Mouse (Mus musculus) MEL (cell line): ENCODE measurements around the gene 9130023H24Rik. TPM values are rescaled to one million over a fixed set of nuclear protein-coding genes. Genes with fewer than 3 reads are reported as not detected.

ENCODE experiments used
- DNase-seq: peaks from one replicate; pipeline ENCODE4 v3.0.0; 2011; ENCODE audit warnings: low read depth, low spot score
- H3K27ac ChIP-seq: 2 replicates; pipeline ENCODE4 v1.5.1; 2012; ENCODE audit warnings: low read depth, mild to moderate bottlenecking, control low read depth, low read length, moderate library complexity; ENCODE audit not compliant: control insufficient read depth
- H3K27me3 ChIP-seq, 2 experiments: fragments of 150-350 bp in 1 of 2; sonication (generic) in 1 of 2; 2 replicates each; pipeline ENCODE4 v1.6.1; 2012; ENCODE audit warnings: low read length in 2 of 2, mild to moderate bottlenecking in 2 of 2, improper control_type of control experiment in 1 of 2, moderate library complexity in 1 of 2; ENCODE audit not compliant: insufficient read depth in 2 of 2, control insufficient read depth in 1 of 2
- H3K36me3 ChIP-seq, 2 experiments: 2 replicates each; pipeline ENCODE4 v1.6.1; 2012 to 2014; ENCODE audit warnings: low read length in 2 of 2, improper control_type of control experiment in 1 of 2, inconsistent platforms in 1 of 2, mild to moderate bottlenecking in 1 of 2; ENCODE audit not compliant: insufficient read depth in 2 of 2, control insufficient read depth in 1 of 2
- H3K4me1 ChIP-seq, 2 experiments: fragments of 150-350 bp in 1 of 2; sonication (generic) in 1 of 2; 2 replicates each; pipeline ENCODE4 v1.6.1; 2012; ENCODE audit warnings: low read length in 2 of 2, improper control_type of control experiment in 1 of 2, mild to moderate bottlenecking in 1 of 2; ENCODE audit not compliant: insufficient read depth in 2 of 2, control insufficient read depth in 1 of 2
- H3K4me3 ChIP-seq, 2 experiments: fragments of 150-350 bp in 1 of 2; sonication (generic) in 1 of 2; 2 replicates each; pipeline ENCODE4 v1.5.1; 2012; ENCODE audit warnings: low read depth in 2 of 2, low read length in 2 of 2, mild to moderate bottlenecking in 2 of 2, moderate library complexity in 2 of 2, control low read depth in 1 of 2, improper control_type of control experiment in 1 of 2; ENCODE audit not compliant: control insufficient read depth in 1 of 2, insufficient read depth in 1 of 2
- H3K79me2 ChIP-seq: 2 replicates; pipeline ENCODE4 v1.6.1; 2012; ENCODE audit warnings: mild to moderate bottlenecking, low read length, moderate library complexity; ENCODE audit not compliant: control insufficient read depth, poor library complexity, insufficient read depth
- H3K9ac ChIP-seq: 2 replicates; pipeline ENCODE4 v1.6.1; 2012; ENCODE audit warnings: low read depth, mild to moderate bottlenecking, control low read depth, low read length, moderate library complexity; ENCODE audit not compliant: control insufficient read depth, poor library complexity, severe bottlenecking
- H3K9me3 ChIP-seq: fragments of 150-350 bp; sonication (generic); replicated peaks from 2 replicates; pipeline ENCODE4 v1.6.1; 2012; ENCODE audit warnings: mild to moderate bottlenecking, low read length, improper control_type of control experiment, moderate library complexity; ENCODE audit not compliant: insufficient read depth
- BHLHE40 ChIP-seq: IDR thresholded peaks from 2 replicates; pipeline ENCODE4 v1.6.1; 2012; ENCODE audit warnings: low read depth, mild to moderate bottlenecking, inconsistent platforms, low read length, improper control_type of control experiment, borderline replicate concordance
- CHD1 ChIP-seq: IDR thresholded peaks from 2 replicates; pipeline ENCODE4 v1.6.1; 2012; ENCODE audit warnings: low read depth, mild to moderate bottlenecking, inconsistent platforms, low read length, improper control_type of control experiment
- E2F4 ChIP-seq: IDR thresholded peaks from 2 replicates; pipeline ENCODE4 v1.6.1; 2011; ENCODE audit warnings: low read depth, low read length, improper control_type of control experiment, borderline replicate concordance
- ELF1 ChIP-seq: IDR thresholded peaks from 2 replicates; pipeline ENCODE4 v1.6.1; 2014; ENCODE audit warnings: low read depth, mild to moderate bottlenecking, inconsistent platforms, low read length, improper control_type of control experiment, moderate library complexity
- EP300 ChIP-seq, 2 experiments: IDR thresholded peaks; 2 replicates each; pipeline ENCODE4 v1.6.1; 2011; ENCODE audit warnings: improper control_type of control experiment in 2 of 2, low read length in 2 of 2, low read depth in 1 of 2, mild to moderate bottlenecking in 1 of 2
- JUND ChIP-seq: IDR thresholded peaks from 2 replicates; pipeline ENCODE4 v1.6.1; 2011; ENCODE audit warnings: low read depth, mild to moderate bottlenecking, improper control_type of control experiment, low read length
- KAT2A ChIP-seq: conservative IDR thresholded peaks from 2 replicates; pipeline ENCODE4 v1.6.1; 2012; ENCODE audit warnings: low read depth, low read length, improper control_type of control experiment, inconsistent platforms
- MAZ ChIP-seq: IDR thresholded peaks from 2 replicates; pipeline ENCODE4 v1.6.1; 2012; ENCODE audit warnings: low read depth, mild to moderate bottlenecking, inconsistent platforms, low read length, improper control_type of control experiment
- MYC ChIP-seq: IDR thresholded peaks from 2 replicates; pipeline ENCODE4 v1.6.1; 2011; ENCODE audit warnings: low read depth, mild to moderate bottlenecking, low read length, improper control_type of control experiment, moderate library complexity
- NELFE ChIP-seq: IDR thresholded peaks from 2 replicates; pipeline ENCODE4 v1.6.1; 2011; ENCODE audit warnings: low read depth, low read length, improper control_type of control experiment
- POLR2A ChIP-seq, 2 experiments: IDR thresholded peaks; 2 replicates each; pipeline ENCODE4 v1.6.1; 2011 to 2012; ENCODE audit warnings: low read length in 2 of 2, mild to moderate bottlenecking in 2 of 2, control low read depth in 1 of 2, improper control_type of control experiment in 1 of 2, low read depth in 1 of 2, moderate library complexity in 1 of 2; ENCODE audit not compliant: control insufficient read depth in 1 of 2, insufficient read depth in 1 of 2, poor library complexity in 1 of 2
- RAD21 ChIP-seq: IDR thresholded peaks from 2 replicates; pipeline ENCODE4 v1.6.1; 2011; ENCODE audit warnings: mild to moderate bottlenecking, low read depth, low read length, improper control_type of control experiment
- SIN3A ChIP-seq: IDR thresholded peaks from 2 replicates; pipeline ENCODE4 v1.6.1; 2012; ENCODE audit warnings: low read length, improper control_type of control experiment, inconsistent platforms
- UBTF ChIP-seq: IDR thresholded peaks from 2 replicates; pipeline ENCODE4 v1.6.1; 2012; ENCODE audit warnings: low read depth, mild to moderate bottlenecking, inconsistent platforms, low read length, improper control_type of control experiment, moderate library complexity, borderline replicate concordance; ENCODE audit not compliant: insufficient read depth
- USF1 ChIP-seq: IDR thresholded peaks from 2 replicates; pipeline ENCODE4 v1.6.1; 2014; ENCODE audit warnings: low read depth, mild to moderate bottlenecking, inconsistent platforms, low read length, improper control_type of control experiment, moderate library complexity
- ZC3H11A ChIP-seq: IDR thresholded peaks from 2 replicates; pipeline ENCODE4 v1.6.1; 2012; ENCODE audit warnings: low read depth, mild to moderate bottlenecking, inconsistent platforms, low read length, improper control_type of control experiment
- ZKSCAN1 ChIP-seq: IDR thresholded peaks from 2 replicates; pipeline ENCODE4 v1.6.1; 2012; ENCODE audit warnings: low read depth, mild to moderate bottlenecking, inconsistent platforms, low read length, improper control_type of control experiment, moderate library complexity
- ZNF384 ChIP-seq: IDR thresholded peaks from 2 replicates; pipeline ENCODE4 v1.6.1; 2012; ENCODE audit warnings: low read depth, mild to moderate bottlenecking, inconsistent platforms, low read length, improper control_type of control experiment
- polyA plus RNA-seq, 2 experiments: library from polyadenylated mRNA; stranded (reverse) in 1 of 2; unstranded in 1 of 2; fragments of >175 nt in 1 of 2; fragments of >200 nt in 1 of 2; gene quantifications; 2 replicates each; pipeline versions ENCODE4 v1.2.1 to v1.2.4; 2012; ENCODE audit warnings: low replicate concordance in 2 of 2, low read depth in 1 of 2; ENCODE audit not compliant: insufficient read length in 2 of 2, insufficient read depth in 1 of 2, missing spikeins in 1 of 2
- total RNA-seq: library from RNA; depleted of rRNA; stranded (reverse); fragments of 300-350 nt; gene quantifications from 2 replicates; pipeline ENCODE4 v1.2.3, GENCODE M21; 2012

9130023H24Rik gene
- total and polyA plus RNA-seq, 3 experiments: 0.96 to 1.5 TPM; not detected in 1

DNA sequence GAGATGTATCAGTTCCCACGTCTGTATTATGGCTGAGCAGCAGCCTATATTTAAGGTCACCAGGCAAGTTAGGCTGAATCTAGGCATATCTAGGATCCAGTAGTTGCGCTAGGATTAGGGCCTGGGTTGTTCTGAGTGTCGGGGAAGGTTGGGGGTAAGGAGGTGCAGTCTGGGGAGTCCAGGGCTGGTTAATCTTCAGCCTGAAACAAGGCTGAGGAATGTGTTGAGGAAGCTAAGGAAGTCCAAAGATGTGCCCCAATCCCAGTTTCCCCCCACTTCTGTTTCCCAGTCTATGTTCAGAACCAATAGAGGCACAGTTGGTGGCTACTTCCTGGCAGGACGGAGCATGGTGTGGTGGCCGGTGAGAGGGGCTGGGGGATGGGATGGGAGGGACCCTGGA, 28.2 kb upstream of the 9130023H24Rik start:
- H3K9me3 ChIP-seq: no peaks in the 10 kb centered on the region
- H3K4me1 ChIP-seq: peaks cover 0 to 11% of the 10 kb centered on the region in 2 experiments; a peak in 3 of 4 replicates
- H3K9ac ChIP-seq: no peak overlapping the region
- H3K27ac ChIP-seq: no peak overlapping the region
- peaks cover 0 to 3% of the 10 kb centered on the region in 2 experiments; a peak in 2 of 4 replicates for H3K27me3 ChIP-seq
- DNase-seq: no peak
- no peaks in the 10 kb centered on the region for H3K79me2 ChIP-seq
- H3K4me3 ChIP-seq: no peak overlapping the region
- TF ChIP-seq ZNF384: no peak
- peaks cover 0 to 2% of the 10 kb centered on the region in 2 experiments; a peak in 1 of 4 replicates for H3K36me3 ChIP-seq

DNA sequence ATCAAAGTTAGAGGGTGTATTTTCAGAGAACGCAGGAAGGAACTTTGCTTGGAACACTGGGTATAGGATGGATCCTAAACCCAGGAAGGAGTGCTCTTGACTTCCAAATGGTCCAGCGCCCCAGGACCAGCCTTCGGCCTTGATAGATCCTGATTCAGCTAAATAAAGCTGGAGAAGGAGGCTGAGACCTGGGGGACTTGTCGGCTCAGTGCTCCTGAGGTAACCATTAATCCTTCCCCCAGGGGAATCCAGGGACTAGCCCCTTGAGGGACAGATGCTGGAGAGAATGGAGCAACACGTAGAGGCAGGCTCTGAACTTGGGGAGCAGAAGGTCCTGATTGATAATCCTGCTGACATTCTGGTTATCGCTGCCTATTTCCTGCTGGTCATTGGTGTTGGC, 27.6 kb upstream of the 9130023H24Rik start, which contains the start of gene Slc5a2:
Gene Slc5a2 (plus strand): TSS at position 247 of the 400 bp plus-strand sequence.
- no peaks in the 10 kb centered on the region for H3K79me2 ChIP-seq
- peaks cover 0 to 3% of the 10 kb centered on the region in 2 experiments; a peak in 2 of 4 replicates for H3K27me3 ChIP-seq
- H3K27ac ChIP-seq: no peak within 1 kb of the TSS
- H3K4me1 ChIP-seq: peaks cover 0 to 4% of the 10 kb centered on the region in 2 experiments; a peak in 2 of 4 replicates
- H3K4me3 ChIP-seq: no peak within 1 kb of the TSS
- no peak for DNase-seq
- H3K9ac ChIP-seq: no peak within 1 kb of the TSS
- no peaks in the 10 kb centered on the region; a peak in 1 of 4 replicates for H3K36me3 ChIP-seq
- TF ChIP-seq RAD21: no peak
- no peak for TF ChIP-seq ELF1
- TF ChIP-seq MAZ: no peak
- TF ChIP-seq SIN3A: no peak
- no peak for TF ChIP-seq ZKSCAN1
- no peak for TF ChIP-seq CHD1
- no peak for TF ChIP-seq KAT2A
- TF ChIP-seq JUND: no peak
- TF ChIP-seq ZC3H11A: no peak
- no peak for TF ChIP-seq MYC
- TF ChIP-seq NELFE: no peak
- TF ChIP-seq EP300 (IDR thresholded peaks at IDR 0.05; ENCODE audit: low read depth in 1 of 2, low read length in 2 of 2): no peak
- no peak for TF ChIP-seq UBTF
- TF ChIP-seq USF1: no peak
- no peak for TF ChIP-seq E2F4
- TF ChIP-seq BHLHE40: no peak
- no peak for TF ChIP-seq POLR2A (IDR thresholded peaks at IDR 0.05; ENCODE audit: control insufficient read depth in 1 of 2, insufficient read depth in 1 of 2, low read depth in 1 of 2, low read length in 2 of 2, poor library complexity in 1 of 2)
- H3K9me3 ChIP-seq: no peaks in the 10 kb centered on the region
